Mouse (Mus musculus): ENCODE measurements around the gene Spc25. TPM values are rescaled to one million over a fixed set of nuclear protein-coding genes. Genes with fewer than 3 reads are reported as not detected.

The Spc25 gene
- polyA plus RNA-seq, 1 experiment = 125 TPM

- Histone ChIP-seq H3K27ac (ENCODE audit: insufficient read depth, low read length) (no peak overlapping the region), H3K4me3 (ENCODE audit: low read depth, low read length) (peak overlapping the region; percentile 95), H3K4me1 (ENCODE audit: control insufficient read depth, insufficient read depth, low read length) (no peaks in the 10 kb centered on the region), H3K9ac (ENCODE audit: low read depth, poor library complexity, severe bottlenecking) (peak overlapping the region; percentile 89), H3K27me3 (ENCODE audit: control insufficient read depth, insufficient read depth, low read length, poor library complexity, severe bottlenecking) (no peaks in the 10 kb centered on the region), H3K36me3 (ENCODE audit: control insufficient read depth, insufficient read depth, low read length, poor library complexity, severe bottlenecking) (peaks cover 29% of the 10 kb centered on the region), H3K9me3 (replicated peaks; ENCODE audit: control insufficient read depth, insufficient read depth, low read length, poor library complexity, severe bottlenecking) (no peaks in the 10 kb centered on the region)
- TF ChIP-seq CTCF (IDR thresholded peaks at IDR 0.05; ENCODE audit: low read depth, low read length) = no peak
- no peak for TF ChIP-seq POLR2A (IDR thresholded peaks at IDR 0.05; ENCODE audit: insufficient read depth, low read length)
- no peak for TF ChIP-seq EP300 (IDR thresholded peaks at IDR 0.05; ENCODE audit: insufficient read depth, low read depth, low read length)
Measured at GRCm38 (mm10) chr2:69205185-69205584, 809 bp downstream of the Spc25 start.

GRCm38 (mm10) chr2:69193555-69193954 lies 12.4 kb downstream of the Spc25 start:
- no peak for TF ChIP-seq CTCF (IDR thresholded peaks at IDR 0.05; ENCODE audit: low read depth, low read length)
- TF ChIP-seq POLR2A (IDR thresholded peaks at IDR 0.05; ENCODE audit: insufficient read depth, low read length) = no peak
- TF ChIP-seq EP300 (IDR thresholded peaks at IDR 0.05; ENCODE audit: insufficient read depth, low read depth, low read length) = no peak
- H3K36me3 ChIP-seq (ENCODE audit: control insufficient read depth, insufficient read depth, low read length, poor library complexity, severe bottlenecking) = peaks cover 22% of the 10 kb centered on the region

GRCm38 (mm10) chr2:69191059-69191458 lies 14.9 kb downstream of the Spc25 start:
- TF ChIP-seq EP300 (IDR thresholded peaks at IDR 0.05; ENCODE audit: insufficient read depth, low read depth, low read length) (no peak), POLR2A (IDR thresholded peaks at IDR 0.05; ENCODE audit: insufficient read depth, low read length) (no peak), CTCF (IDR thresholded peaks at IDR 0.05; ENCODE audit: low read depth, low read length) (no peak)
- Histone ChIP-seq H3K36me3 (ENCODE audit: control insufficient read depth, insufficient read depth, low read length, poor library complexity, severe bottlenecking) (peaks cover 19% of the 10 kb centered on the region), H3K9ac (ENCODE audit: low read depth, poor library complexity, severe bottlenecking) (no peak overlapping the region), H3K4me1 (ENCODE audit: control insufficient read depth, insufficient read depth, low read length) (no peaks in the 10 kb centered on the region), H3K9me3 (replicated peaks; ENCODE audit: control insufficient read depth, insufficient read depth, low read length, poor library complexity, severe bottlenecking) (no peaks in the 10 kb centered on the region), H3K27ac (ENCODE audit: insufficient read depth, low read length) (no peak overlapping the region), H3K27me3 (ENCODE audit: control insufficient read depth, insufficient read depth, low read length, poor library complexity, severe bottlenecking) (no peaks in the 10 kb centered on the region), H3K4me3 (ENCODE audit: low read depth, low read length) (no peak overlapping the region)

More at GRCm38 (mm10) chr2:69193555-69193954, 12.4 kb downstream of the Spc25 start:
- H3K4me3 ChIP-seq (ENCODE audit: low read depth, low read length) = no peak overlapping the region
- no peak overlapping the region for H3K9ac ChIP-seq (ENCODE audit: low read depth, poor library complexity, severe bottlenecking)
- no peak overlapping the region for H3K27ac ChIP-seq (ENCODE audit: insufficient read depth, low read length)
- no peaks in the 10 kb centered on the region for H3K9me3 ChIP-seq (replicated peaks; ENCODE audit: control insufficient read depth, insufficient read depth, low read length, poor library complexity, severe bottlenecking)
- no peaks in the 10 kb centered on the region for H3K27me3 ChIP-seq (ENCODE audit: control insufficient read depth, insufficient read depth, low read length, poor library complexity, severe bottlenecking)
- H3K4me1 ChIP-seq (ENCODE audit: control insufficient read depth, insufficient read depth, low read length) = no peaks in the 10 kb centered on the region

GRCm38 (mm10) chr2:69189222-69189621 lies 16.8 kb downstream of the Spc25 start:
- Histone ChIP-seq H3K27me3 (ENCODE audit: control insufficient read depth, insufficient read depth, low read length, poor library complexity, severe bottlenecking) (no peaks in the 10 kb centered on the region), H3K9me3 (replicated peaks; ENCODE audit: control insufficient read depth, insufficient read depth, low read length, poor library complexity, severe bottlenecking) (no peaks in the 10 kb centered on the region), H3K4me3 (ENCODE audit: low read depth, low read length) (no peak overlapping the region), H3K27ac (ENCODE audit: insufficient read depth, low read length) (no peak overlapping the region), H3K36me3 (ENCODE audit: control insufficient read depth, insufficient read depth, low read length, poor library complexity, severe bottlenecking) (peaks cover 14% of the 10 kb centered on the region), H3K9ac (ENCODE audit: low read depth, poor library complexity, severe bottlenecking) (no peak overlapping the region), H3K4me1 (ENCODE audit: control insufficient read depth, insufficient read depth, low read length) (no peaks in the 10 kb centered on the region)
- no peak for TF ChIP-seq CTCF (IDR thresholded peaks at IDR 0.05; ENCODE audit: low read depth, low read length)

- Histone ChIP-seq H3K9me3 (replicated peaks; ENCODE audit: control insufficient read depth, insufficient read depth, low read length, poor library complexity, severe bottlenecking) (no peaks in the 10 kb centered on the region), H3K4me3 (ENCODE audit: low read depth, low read length) (no peak overlapping the region), H3K36me3 (ENCODE audit: control insufficient read depth, insufficient read depth, low read length, poor library complexity, severe bottlenecking) (peaks cover 11% of the 10 kb centered on the region), H3K4me1 (ENCODE audit: control insufficient read depth, insufficient read depth, low read length) (no peaks in the 10 kb centered on the region), H3K27ac (ENCODE audit: insufficient read depth, low read length) (no peak overlapping the region), H3K9ac (ENCODE audit: low read depth, poor library complexity, severe bottlenecking) (no peak overlapping the region), H3K27me3 (ENCODE audit: control insufficient read depth, insufficient read depth, low read length, poor library complexity, severe bottlenecking) (no peaks in the 10 kb centered on the region)
- TF ChIP-seq CTCF (IDR thresholded peaks at IDR 0.05; ENCODE audit: low read depth, low read length) (no peak), EP300 (IDR thresholded peaks at IDR 0.05; ENCODE audit: insufficient read depth, low read depth, low read length) (no peak), POLR2A (IDR thresholded peaks at IDR 0.05; ENCODE audit: insufficient read depth, low read length) (no peak)
Measured at GRCm38 (mm10) chr2:69188732-69189131, 17.3 kb downstream of the Spc25 start.

- no peak for TF ChIP-seq EP300 (IDR thresholded peaks at IDR 0.05; ENCODE audit: insufficient read depth, low read depth, low read length)
- no peak for TF ChIP-seq CTCF (IDR thresholded peaks at IDR 0.05; ENCODE audit: low read depth, low read length)
- no peak for TF ChIP-seq POLR2A (IDR thresholded peaks at IDR 0.05; ENCODE audit: insufficient read depth, low read length)
- Histone ChIP-seq H3K9me3 (replicated peaks; ENCODE audit: control insufficient read depth, insufficient read depth, low read length, poor library complexity, severe bottlenecking) (no peaks in the 10 kb centered on the region), H3K27me3 (ENCODE audit: control insufficient read depth, insufficient read depth, low read length, poor library complexity, severe bottlenecking) (no peaks in the 10 kb centered on the region), H3K4me3 (ENCODE audit: low read depth, low read length) (no peak overlapping the region), H3K36me3 (ENCODE audit: control insufficient read depth, insufficient read depth, low read length, poor library complexity, severe bottlenecking) (peaks cover 5% of the 10 kb centered on the region; the same call in 1 of the 2 replicates), H3K4me1 (ENCODE audit: control insufficient read depth, insufficient read depth, low read length) (no peaks in the 10 kb centered on the region), H3K9ac (ENCODE audit: low read depth, poor library complexity, severe bottlenecking) (no peak overlapping the region), H3K27ac (ENCODE audit: insufficient read depth, low read length) (no peak overlapping the region)
Measured at GRCm38 (mm10) chr2:69187990-69188389, 18.0 kb downstream of the Spc25 start.

All from ES-Bruce4 (cell line).